Mouse (Mus musculus) lung, embryonic 15.5 days (tissue): ENCODE measurements at regions not wholly inside any gene's neighbourhood (a gene's known extent, or its start where the extent isn't known, plus 50 kb on each side); places are given as distances from the start of the nearest gene placed in this dataset.

Source experiments
- ATAC-seq: fragments of 200-750 bp; cut with Nextera tagmentation; 2 replicates; pipeline ENCODE4 v1.8.0; 2017; ENCODE audit warnings: moderate number of reproducible peaks, borderline replicate concordance; ENCODE audit not compliant: low FRiP score, low TSS enrichment; ENCODE audit errors: extremely low read depth
- H3K27ac ChIP-seq: fragments of 300-500 bp; sonication (generic); 2 replicates; pipeline ENCODE4 v1.5.1; 2015; ENCODE audit warnings: moderate library complexity, mild to moderate bottlenecking, inconsistent platforms
- H3K27me3 ChIP-seq: fragments of 300-500 bp; sonication (generic); 2 replicates; pipeline ENCODE4 v1.6.1; 2015; ENCODE audit warnings: inconsistent platforms
- H3K36me3 ChIP-seq: fragments of 300-500 bp; sonication (generic); 2 replicates; pipeline ENCODE4 v1.6.1; 2015; ENCODE audit warnings: inconsistent platforms
- H3K4me1 ChIP-seq: fragments of 300-500 bp; sonication (generic); 2 replicates; pipeline ENCODE4 v1.6.1; 2015; ENCODE audit warnings: inconsistent platforms
- H3K4me2 ChIP-seq: fragments of 300-500 bp; sonication (generic); 2 replicates; pipeline ENCODE4 v1.6.1; 2015; ENCODE audit warnings: inconsistent platforms, mild to moderate bottlenecking, moderate library complexity
- H3K4me3 ChIP-seq: fragments of 300-500 bp; sonication (generic); 2 replicates; pipeline ENCODE4 v1.5.1; 2015; ENCODE audit warnings: mild to moderate bottlenecking, inconsistent platforms
- H3K9ac ChIP-seq: fragments of 300-500 bp; sonication (generic); 2 replicates; pipeline ENCODE4 v1.6.1; 2015; ENCODE audit warnings: inconsistent platforms
- H3K9me3 ChIP-seq: fragments of 300-500 bp; sonication (generic); 2 replicates; pipeline ENCODE4 v1.6.1; 2016; ENCODE audit warnings: inconsistent platforms
- WGBS: fragments of 180-500 bp; shearing (Covaris S2); methylation state at CpG from one replicate; pipeline ENCODE4 v1.1.7; 2015; 5-methylcytosine and 5-hydroxymethylcytosine counted together

DNA sequence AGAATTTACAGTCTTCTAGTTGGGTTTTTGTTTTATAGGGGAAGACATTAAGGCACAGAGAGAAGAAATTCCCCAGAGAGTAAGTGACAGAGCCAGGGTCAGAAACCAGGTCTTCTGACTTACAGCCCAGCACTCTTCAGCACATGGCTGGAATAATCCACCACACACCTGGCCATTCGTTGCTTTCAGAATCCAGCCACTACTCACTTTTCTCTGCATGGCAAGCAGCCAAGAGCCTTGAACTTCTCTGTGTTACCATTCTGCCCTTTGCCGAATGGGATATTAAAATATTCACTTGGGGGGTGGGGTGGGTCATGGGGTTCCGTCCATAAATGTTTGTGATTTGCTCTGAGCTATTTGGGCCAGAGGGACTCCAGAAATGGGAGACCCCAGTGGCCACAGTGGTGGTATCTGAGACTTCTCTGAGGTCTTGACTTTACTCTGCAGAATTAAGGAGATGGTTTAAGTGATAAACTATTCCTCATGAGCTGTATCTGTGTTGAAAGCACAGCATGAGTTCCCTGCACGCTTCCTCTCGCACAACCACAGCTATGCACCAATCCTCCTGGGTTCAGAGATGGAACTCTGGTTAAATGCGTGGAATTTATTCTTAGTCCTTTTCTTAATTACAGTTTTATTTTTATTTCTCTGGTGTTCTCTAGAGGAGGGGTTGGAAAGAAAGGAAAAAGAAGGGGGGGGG lies 488.9 kb upstream of the Tnc start:
- Histone ChIP-seq H3K27ac (no peak overlapping the region), H3K9ac (no peak overlapping the region), H3K9me3 (no peaks in the 10 kb centered on the region), H3K36me3 (no peaks in the 10 kb centered on the region), H3K4me2 (no peak overlapping the region), H3K4me3 (no peak overlapping the region), H3K27me3 (no peaks in the 10 kb centered on the region), H3K4me1 (peaks cover 3% of the 10 kb centered on the region; the same call in 1 of the 2 replicates)
- ATAC-seq, result no peak
- 69% methylated on average over 6 of the region's 6 CpGs for WGBS

DNA sequence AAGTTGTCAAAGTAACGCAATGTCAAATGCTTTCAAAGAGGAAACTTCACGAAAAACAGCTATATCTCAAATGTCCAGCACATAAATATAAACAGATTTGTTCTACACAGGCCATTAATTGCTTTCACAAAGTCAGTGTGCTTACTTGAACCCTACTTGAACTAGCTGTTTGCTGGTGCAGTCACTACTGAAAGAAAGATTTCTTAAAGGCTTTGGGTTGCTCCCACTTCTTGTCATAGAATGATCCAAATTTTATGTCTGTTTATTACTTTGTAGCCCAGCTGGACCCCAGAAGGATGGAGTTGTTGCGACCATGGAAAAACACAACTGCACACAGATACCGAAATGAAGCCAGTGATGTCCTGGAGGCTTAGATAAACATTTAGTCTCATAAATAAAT lies 491.2 kb upstream of the Tnc start:
- H3K9me3 ChIP-seq, result no peaks in the 10 kb centered on the region
- no peak for ATAC-seq
- H3K27ac ChIP-seq, result no peak overlapping the region
- H3K36me3 ChIP-seq, result no peaks in the 10 kb centered on the region
- H3K4me2 ChIP-seq, result no peak overlapping the region
- H3K27me3 ChIP-seq, result no peaks in the 10 kb centered on the region
- no peak overlapping the region for H3K4me3 ChIP-seq
- H3K9ac ChIP-seq, result no peak overlapping the region
- 53% methylated on average over 4 of the region's 4 CpGs for WGBS
- peaks cover 3% of the 10 kb centered on the region; the same call in 1 of the 2 replicates for H3K4me1 ChIP-seq

DNA sequence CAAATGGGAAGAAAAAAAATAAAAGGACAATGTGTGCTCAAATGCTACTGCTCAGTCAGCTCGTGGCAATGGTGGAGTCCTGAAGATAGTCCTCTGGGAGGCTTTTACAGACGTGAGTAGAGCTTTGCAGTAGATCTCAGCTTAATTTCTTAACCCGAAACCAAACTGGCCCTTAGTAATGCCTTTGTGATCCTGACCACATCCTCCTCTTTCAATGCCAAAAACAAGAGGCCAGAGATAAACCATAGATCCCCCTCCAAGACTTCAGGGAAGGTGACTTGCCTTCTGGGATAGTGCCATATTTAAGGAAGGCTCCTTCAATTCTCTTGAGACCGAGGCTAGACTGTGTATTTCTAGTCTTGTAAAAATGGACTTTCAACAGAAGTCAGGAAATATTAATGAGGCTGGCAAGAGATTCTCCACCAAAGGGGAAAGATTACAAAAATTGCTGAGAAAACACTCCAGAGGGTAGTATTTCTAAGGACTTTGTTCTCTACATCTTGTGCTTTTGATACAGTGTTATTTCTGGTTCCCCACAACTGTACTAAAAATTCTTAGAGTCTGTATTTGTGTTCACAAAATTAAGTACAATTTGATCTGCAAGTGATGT lies 497.9 kb upstream of the Tnc start:
- no peaks in the 10 kb centered on the region for H3K4me1 ChIP-seq
- no peak overlapping the region for H3K4me3 ChIP-seq
- no peaks in the 10 kb centered on the region for H3K27me3 ChIP-seq
- H3K27ac ChIP-seq, result no peak overlapping the region
- 72% methylated on average over 4 of the region's 4 CpGs for WGBS
- H3K4me2 ChIP-seq, result no peak overlapping the region
- no peaks in the 10 kb centered on the region for H3K36me3 ChIP-seq
- ATAC-seq, result no peak
- H3K9ac ChIP-seq, result no peak overlapping the region
- no peaks in the 10 kb centered on the region for H3K9me3 ChIP-seq

DNA sequence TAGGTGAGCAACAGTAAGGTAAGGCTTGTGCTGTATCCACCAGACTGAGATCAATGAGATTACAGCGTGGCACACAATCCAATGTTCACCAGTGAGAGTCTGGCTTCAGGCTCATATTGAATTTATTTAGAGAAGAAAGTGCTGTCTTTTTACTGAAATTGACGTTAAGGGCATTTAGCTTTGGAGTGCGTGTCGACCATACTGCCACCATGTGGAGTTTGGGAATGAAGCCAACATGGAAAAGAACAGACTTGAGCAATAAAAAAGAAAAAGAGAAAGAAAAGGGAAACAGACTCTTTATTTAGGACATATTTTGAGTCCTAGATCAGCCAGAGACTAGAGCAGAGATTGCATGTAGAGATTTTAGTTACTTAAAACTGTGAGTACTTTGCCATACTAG lies 499.6 kb upstream of the Tnc start:
- Histone ChIP-seq H3K4me2 (no peak overlapping the region), H3K9ac (no peak overlapping the region), H3K4me1 (no peaks in the 10 kb centered on the region), H3K4me3 (no peak overlapping the region), H3K27me3 (no peaks in the 10 kb centered on the region), H3K36me3 (no peaks in the 10 kb centered on the region), H3K9me3 (no peaks in the 10 kb centered on the region), H3K27ac (no peak overlapping the region)
- no peak for ATAC-seq
- WGBS, result 49% methylated on average over 4 of the region's 4 CpGs

DNA sequence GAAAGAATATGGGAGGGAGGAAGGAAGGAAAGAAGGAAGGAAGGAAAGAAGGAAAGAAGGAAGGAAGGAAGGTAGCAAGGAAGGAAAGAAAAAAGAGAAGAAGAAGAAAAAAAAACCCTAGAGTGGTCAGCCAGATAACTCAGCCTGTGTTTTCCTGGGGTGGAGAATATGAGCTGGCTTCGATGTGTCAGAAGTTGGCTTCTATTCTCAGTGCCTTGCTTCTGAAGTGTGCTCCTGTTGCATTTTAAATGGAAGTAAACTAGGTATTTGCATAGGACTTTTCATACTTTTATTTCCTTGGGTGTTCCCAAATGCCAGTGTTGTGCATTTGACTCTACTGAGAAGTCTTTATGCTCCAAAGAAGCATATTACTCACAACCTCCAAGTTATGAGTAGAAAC lies 515.7 kb upstream of the Tnc start:
- no peaks in the 10 kb centered on the region for H3K36me3 ChIP-seq
- H3K27me3 ChIP-seq, result no peaks in the 10 kb centered on the region
- H3K4me3 ChIP-seq, result no peak overlapping the region
- no peak overlapping the region for H3K4me2 ChIP-seq
- ATAC-seq, result no peak
- no peak overlapping the region for H3K27ac ChIP-seq
- no peaks in the 10 kb centered on the region for H3K4me1 ChIP-seq
- H3K9ac ChIP-seq, result no peak overlapping the region
- WGBS, result 73% methylated on average over 1 of the region's 1 CpGs
- H3K9me3 ChIP-seq, result no peaks in the 10 kb centered on the region

DNA sequence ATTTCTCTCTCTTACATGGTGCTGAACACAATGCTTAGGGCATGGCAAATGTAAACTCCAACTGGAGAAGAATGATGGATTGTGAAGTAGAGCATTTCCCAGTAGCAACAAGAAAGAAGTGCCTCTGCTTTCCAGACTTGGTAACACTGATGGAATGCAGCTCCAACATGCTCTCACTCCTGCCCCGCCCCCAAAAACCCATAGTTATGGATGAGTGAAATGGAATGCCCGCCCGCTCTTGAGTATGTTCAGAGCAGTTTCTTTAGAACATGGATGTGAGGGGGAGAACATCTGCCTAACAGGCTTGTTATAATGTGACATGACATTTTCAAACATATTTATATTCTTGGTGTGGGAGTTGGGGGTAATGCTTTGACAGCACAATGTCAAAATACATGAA lies 517.2 kb upstream of the Tnc start:
- Histone ChIP-seq H3K4me1 (no peaks in the 10 kb centered on the region), H3K27ac (no peak overlapping the region), H3K4me3 (no peak overlapping the region), H3K9ac (no peak overlapping the region), H3K4me2 (no peak overlapping the region), H3K27me3 (no peaks in the 10 kb centered on the region), H3K9me3 (no peaks in the 10 kb centered on the region), H3K36me3 (no peaks in the 10 kb centered on the region)
- 78% methylated on average over 3 of the region's 3 CpGs for WGBS
- ATAC-seq, result no peak

DNA sequence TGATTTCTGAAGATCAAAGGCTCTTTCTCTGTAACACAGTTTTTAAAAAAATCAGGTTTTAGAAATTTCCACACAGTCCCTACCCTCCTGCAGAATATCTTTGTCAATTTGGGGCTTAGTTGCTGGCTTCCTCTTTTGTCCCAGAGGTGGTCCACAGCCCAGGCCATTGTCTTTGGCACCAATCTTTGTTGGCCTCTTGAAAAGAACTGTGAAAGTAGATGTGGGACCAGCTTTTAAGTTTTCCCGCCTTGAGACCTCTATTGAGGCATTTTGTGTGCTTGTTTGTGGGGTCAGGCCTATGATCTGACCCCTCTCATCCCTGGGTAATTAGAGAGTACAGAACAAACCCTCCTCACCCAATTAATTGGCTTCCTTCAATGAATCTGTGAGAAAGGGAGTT lies 523.9 kb upstream of the Tnc start:
- Histone ChIP-seq H3K27ac (no peak overlapping the region), H3K36me3 (no peaks in the 10 kb centered on the region), H3K9me3 (no peaks in the 10 kb centered on the region), H3K4me1 (no peaks in the 10 kb centered on the region), H3K4me3 (no peak overlapping the region), H3K4me2 (no peak overlapping the region), H3K27me3 (no peaks in the 10 kb centered on the region), H3K9ac (no peak overlapping the region)
- 42% methylated on average over 1 of the region's 1 CpGs for WGBS
- ATAC-seq, result no peak

DNA sequence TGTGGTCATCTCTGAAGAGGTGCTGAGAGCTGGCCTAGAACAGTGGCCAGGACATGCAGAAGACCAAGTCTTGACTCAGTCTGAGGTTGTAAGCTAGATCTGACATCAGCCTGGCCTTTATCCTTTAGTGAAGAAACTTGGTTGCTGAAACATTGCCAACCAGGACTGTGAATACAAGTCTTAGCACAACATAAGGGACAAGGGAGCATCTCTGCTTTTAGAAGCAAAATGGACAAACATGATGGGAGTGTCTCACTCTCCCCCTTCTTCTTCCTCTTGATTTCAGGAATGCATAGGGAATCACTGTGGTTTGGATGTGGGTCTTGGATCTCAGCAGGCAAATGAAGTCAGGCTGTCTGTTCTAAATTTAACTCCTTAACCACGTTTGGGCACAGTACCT lies 529.1 kb upstream of the Tnc start:
- no peaks in the 10 kb centered on the region for H3K9me3 ChIP-seq
- no peak overlapping the region for H3K4me3 ChIP-seq
- no peak overlapping the region for H3K4me2 ChIP-seq
- H3K4me1 ChIP-seq, result no peaks in the 10 kb centered on the region
- WGBS, result 31% methylated on average over 1 of the region's 1 CpGs
- no peaks in the 10 kb centered on the region for H3K36me3 ChIP-seq
- no peak overlapping the region for H3K27ac ChIP-seq
- H3K9ac ChIP-seq, result no peak overlapping the region
- no peaks in the 10 kb centered on the region for H3K27me3 ChIP-seq
- no peak for ATAC-seq

DNA sequence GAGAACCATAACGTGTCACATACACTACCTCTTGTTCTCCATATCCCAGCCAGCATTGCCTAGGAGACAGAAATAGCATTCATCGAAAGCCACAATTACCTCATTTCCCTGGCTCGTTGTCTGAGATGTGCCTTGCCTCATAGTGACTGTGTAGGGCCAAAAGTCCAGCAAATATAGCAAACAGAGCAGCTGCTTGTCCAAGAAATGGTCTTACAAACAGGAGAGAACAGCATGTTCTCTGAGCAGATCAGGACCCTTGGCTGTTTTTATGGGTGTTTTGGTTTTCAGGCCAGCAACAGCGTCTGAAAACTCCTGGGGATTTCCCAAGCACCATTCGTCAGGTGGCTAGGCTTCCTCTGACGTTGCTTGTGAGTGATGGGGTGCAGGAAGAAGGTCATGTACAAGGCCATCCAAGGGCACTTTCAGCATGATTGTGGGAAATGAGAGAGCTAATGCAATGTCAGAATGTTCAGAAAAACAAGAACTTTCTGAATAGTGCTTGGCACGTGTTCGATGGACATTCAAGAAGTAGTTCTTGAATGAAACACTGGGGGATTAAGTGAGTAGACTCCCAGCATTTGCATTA lies 528.9 kb upstream of the Pappa start:
- Histone ChIP-seq H3K36me3 (no peaks in the 10 kb centered on the region), H3K4me2 (no peak overlapping the region), H3K4me1 (no peaks in the 10 kb centered on the region), H3K9me3 (no peaks in the 10 kb centered on the region), H3K9ac (no peak overlapping the region), H3K27me3 (no peaks in the 10 kb centered on the region), H3K27ac (no peak overlapping the region), H3K4me3 (no peak overlapping the region)
- WGBS, result 43% methylated on average over 8 of the region's 8 CpGs
- ATAC-seq, result peak; percentile 75

DNA sequence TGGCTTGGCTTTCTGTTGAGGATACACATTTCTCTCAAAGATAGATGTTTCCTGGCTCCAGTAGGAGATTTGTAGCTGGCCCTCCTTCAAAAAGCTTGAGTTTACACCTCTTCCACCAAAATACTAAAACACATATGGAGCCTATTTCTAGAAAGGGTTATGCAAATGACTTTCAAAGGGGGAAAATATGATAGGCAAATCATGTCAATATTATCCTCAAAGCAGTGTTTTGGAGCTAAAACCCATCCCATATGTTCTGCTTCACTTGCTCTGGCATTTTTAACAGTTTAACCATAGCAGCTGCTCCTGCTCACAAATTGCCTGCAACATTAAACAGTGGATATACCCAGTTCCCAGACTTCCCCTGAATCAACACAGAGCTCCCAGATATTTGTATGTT lies 525.5 kb upstream of the Pappa start:
- ATAC-seq, result no peak

DNA sequence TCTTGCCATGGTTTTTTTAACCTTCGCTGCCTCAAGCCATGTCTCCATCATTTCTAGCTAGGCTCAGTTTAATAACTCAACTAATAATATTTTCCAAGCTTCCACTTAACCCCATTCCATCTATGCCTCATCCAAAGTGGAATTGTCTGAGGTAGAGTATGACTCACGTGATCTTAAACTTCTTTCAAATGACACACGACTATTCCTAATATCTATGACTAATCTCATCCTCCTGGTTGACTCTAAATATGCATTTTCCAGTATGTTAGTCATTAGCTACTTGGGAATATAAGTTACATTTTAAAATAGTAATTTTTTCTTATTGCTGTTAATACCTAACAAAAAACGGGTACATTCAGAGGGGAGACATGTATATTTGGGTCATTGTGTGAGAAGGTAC lies 524.8 kb upstream of the Pappa start:
- Histone ChIP-seq H3K9ac (no peak overlapping the region), H3K4me1 (no peaks in the 10 kb centered on the region), H3K4me3 (no peak overlapping the region), H3K27me3 (no peaks in the 10 kb centered on the region), H3K4me2 (no peak overlapping the region), H3K27ac (no peak overlapping the region), H3K36me3 (no peaks in the 10 kb centered on the region), H3K9me3 (no peaks in the 10 kb centered on the region)
- no peak for ATAC-seq
- 86% methylated on average over 4 of the region's 4 CpGs for WGBS

More for the DNA sequence above, 525.5 kb upstream of the Pappa start:
- no peak overlapping the region for H3K4me3 ChIP-seq
- H3K36me3 ChIP-seq, result no peaks in the 10 kb centered on the region
- no peak overlapping the region for H3K9ac ChIP-seq
- H3K4me1 ChIP-seq, result no peaks in the 10 kb centered on the region
- no peaks in the 10 kb centered on the region for H3K27me3 ChIP-seq
- H3K9me3 ChIP-seq, result no peaks in the 10 kb centered on the region
- H3K27ac ChIP-seq, result no peak overlapping the region
- H3K4me2 ChIP-seq, result no peak overlapping the region

DNA sequence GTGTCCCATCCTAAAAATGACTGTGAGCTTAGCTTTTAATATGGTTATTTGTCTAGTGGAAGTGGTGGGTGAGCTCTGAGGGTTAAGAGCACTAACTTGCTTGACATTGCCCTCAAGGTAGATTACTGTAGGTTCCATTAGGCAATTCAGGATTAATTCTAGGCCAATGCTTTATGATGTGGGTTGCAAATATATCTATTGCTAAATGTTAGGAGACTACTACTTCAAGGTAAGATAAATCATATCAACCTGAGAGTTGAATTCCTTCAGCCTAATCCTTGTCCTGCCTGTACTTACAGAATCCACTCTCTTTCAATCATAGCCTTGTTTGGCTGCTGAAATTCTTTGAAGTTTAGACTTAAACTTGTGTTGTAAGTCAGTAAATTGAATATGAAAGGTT lies 501.2 kb upstream of the Pappa start:
- Histone ChIP-seq H3K4me3 (no peak overlapping the region), H3K4me2 (no peak overlapping the region), H3K36me3 (no peaks in the 10 kb centered on the region), H3K27ac (no peak overlapping the region), H3K27me3 (no peaks in the 10 kb centered on the region), H3K9me3 (no peaks in the 10 kb centered on the region), H3K4me1 (no peaks in the 10 kb centered on the region), H3K9ac (no peak overlapping the region)
- ATAC-seq, result no peak
